Mouse (Mus musculus) limb, embryonic 10.5 days (tissue): ENCODE measurements around the gene H2-Ab1. TPM values are rescaled to one million over a fixed set of nuclear protein-coding genes. Genes with fewer than 3 reads are reported as not detected.

Experiments used
- polyA plus RNA-seq: library from polyadenylated mRNA; unstranded; fragments of >200 nt; fragmentation: Nextera tagmentation; extraction: Ambion mirVana; gene quantifications from 2 replicates; pipeline ENCODE4 v1.2.1, GENCODE M21; 2016

The H2-Ab1 gene
- polyA plus RNA-seq, 1 experiment from 2014 or later = 6.7 TPM

Other genes starting within 250 kb of the H2-Ab1 start
- gene Ring1, start 233.0 kb upstream of the H2-Ab1 start, polyA plus RNA-seq = 11.8 and 15.0 TPM in 2 replicates
- 25.9 and 33.7 TPM in 2 replicates for gene H2-Ke6, start 229.6 kb upstream of the H2-Ab1 start, polyA plus RNA-seq
- gene Slc39a7, start 226.0 kb upstream of the H2-Ab1 start, polyA plus RNA-seq = 196 TPM in 2 replicates
- 49.9 and 51.0 TPM in 2 replicates for gene Rxrb, start 225.9 kb upstream of the H2-Ab1 start, polyA plus RNA-seq
- gene Col11a2, start 218.3 kb upstream of the H2-Ab1 start, polyA plus RNA-seq = 0.43 and 2.5 TPM in 2 replicates
- gene H2-Oa, start 165.3 kb upstream of the H2-Ab1 start, polyA plus RNA-seq = 0.31 and 0.66 TPM in 2 replicates
- 4.2 and 5.3 TPM in 2 replicates for gene H2-DMa, start 138.1 kb upstream of the H2-Ab1 start, polyA plus RNA-seq
- 140 and 145 TPM in 2 replicates for gene Brd2, start 135.1 kb upstream of the H2-Ab1 start, polyA plus RNA-seq
- 0.18 and 0.40 TPM in 2 replicates for gene H2-DMb2, start 114.4 kb upstream of the H2-Ab1 start, polyA plus RNA-seq
- 0.18 and 0.51 TPM in 2 replicates for gene H2-DMb1, start 104.6 kb upstream of the H2-Ab1 start, polyA plus RNA-seq
- gene Tap1, start 70.1 kb upstream of the H2-Ab1 start, polyA plus RNA-seq = 1.6 and 3.2 TPM in 2 replicates
- 0.78 and 1.1 TPM in 2 replicates for gene Psmb9, start 69.9 kb upstream of the H2-Ab1 start, polyA plus RNA-seq
- gene Psmb8, start 60.0 kb upstream of the H2-Ab1 start, polyA plus RNA-seq = 0.74 and 0.87 TPM in 2 replicates
- gene Tap2, start 54.2 kb upstream of the H2-Ab1 start, polyA plus RNA-seq = 0.49 and 0.61 TPM in 2 replicates
- gene H2-Ob, start 18.8 kb upstream of the H2-Ab1 start, polyA plus RNA-seq = not detected in 2 replicates
- gene H2-Aa, start 30.1 kb downstream of the H2-Ab1 start, polyA plus RNA-seq = not detected in 2 replicates
- gene H2-Eb1, start 48.2 kb downstream of the H2-Ab1 start, polyA plus RNA-seq = 0.80 and 0.83 TPM in 2 replicates
- gene H2-Eb2, start 68.0 kb downstream of the H2-Ab1 start, polyA plus RNA-seq = not detected in 2 replicates
- gene Btnl2, start 97.1 kb downstream of the H2-Ab1 start, polyA plus RNA-seq = not detected in 2 replicates
- not detected in 2 replicates for gene Btnl1, start 119.4 kb downstream of the H2-Ab1 start, polyA plus RNA-seq
- gene BC051142, start 141.1 kb downstream of the H2-Ab1 start, polyA plus RNA-seq = 0.53 and 1.3 TPM in 2 replicates
- not detected in 2 replicates for gene Btnl4, start 219.6 kb downstream of the H2-Ab1 start, polyA plus RNA-seq